Mouse (Mus musculus): Measurements from ENCODE around the gene Ass1.
A peak's percentile ranks its signal among the peaks of the same experiment; 100 is the strongest.

Ass1 gene

DNA sequence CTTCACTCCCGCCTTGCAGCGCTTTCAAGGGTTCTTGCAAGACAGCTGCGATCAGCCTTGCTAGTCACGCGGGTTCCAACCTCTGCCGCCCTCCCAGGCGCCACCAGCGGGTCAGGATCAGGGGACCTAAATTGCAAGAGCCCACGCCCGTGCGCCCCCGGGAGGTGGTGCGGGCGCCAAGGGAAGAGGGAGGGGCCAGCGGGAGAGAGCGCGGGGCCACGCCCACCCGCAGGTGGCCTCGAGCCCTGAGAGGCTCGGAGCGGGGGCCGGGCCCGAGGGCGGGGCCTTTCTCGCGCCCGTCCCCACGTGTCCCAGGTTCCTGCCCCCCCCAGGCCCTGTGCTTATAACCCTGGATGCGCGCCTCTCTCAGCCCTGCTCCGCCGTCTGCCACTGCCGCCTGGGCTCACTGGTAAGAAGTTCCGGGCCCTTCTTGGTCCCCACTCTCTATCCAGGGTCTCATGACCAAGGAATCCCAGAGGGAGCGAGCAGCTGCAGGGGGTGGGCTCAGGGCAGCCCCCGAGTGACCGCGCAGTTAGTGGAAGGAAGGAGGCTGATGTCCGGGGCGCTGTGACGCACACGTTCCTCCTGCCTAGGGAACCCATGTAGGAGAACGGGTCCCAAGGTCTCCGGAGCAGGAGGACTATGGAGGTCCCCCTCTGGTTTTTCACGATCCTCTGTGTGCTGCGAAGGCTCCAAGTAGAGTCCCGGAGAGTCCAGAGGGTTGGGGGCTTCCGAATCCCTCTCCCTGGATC lies at the start of gene Ass1:
TSS of gene Ass1 (plus strand) at position 277 of the 752 bp plus-strand sequence.
- peak; percentile 78 to 86 for DNase-seq (ENCODE audit: low read depth in 2 of 2, low spot score in 2 of 2)

DNA sequence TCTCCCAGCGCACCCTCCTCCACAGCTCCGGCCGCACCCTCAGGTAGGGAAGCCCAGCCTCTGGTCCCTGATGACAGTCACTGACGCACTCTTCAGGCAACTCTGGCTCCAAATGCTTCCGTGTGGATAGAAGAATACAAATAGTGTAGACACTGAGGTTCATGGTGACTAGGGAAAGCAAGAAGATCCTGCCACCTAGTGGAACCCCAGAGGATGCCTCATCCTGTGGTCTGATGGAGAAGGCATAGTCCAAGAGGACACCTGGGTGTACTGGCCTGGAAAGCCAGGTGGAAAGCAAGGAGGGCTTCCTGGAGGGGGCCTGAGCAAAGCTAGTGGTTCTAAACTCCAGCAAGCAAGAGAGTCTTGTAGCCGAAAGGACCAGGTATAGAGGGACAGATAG lies 49.1 kb upstream of the Ass1 start:
- no peak for DNase-seq (ENCODE audit: low read depth in 2 of 2, low spot score in 2 of 2)

DNA sequence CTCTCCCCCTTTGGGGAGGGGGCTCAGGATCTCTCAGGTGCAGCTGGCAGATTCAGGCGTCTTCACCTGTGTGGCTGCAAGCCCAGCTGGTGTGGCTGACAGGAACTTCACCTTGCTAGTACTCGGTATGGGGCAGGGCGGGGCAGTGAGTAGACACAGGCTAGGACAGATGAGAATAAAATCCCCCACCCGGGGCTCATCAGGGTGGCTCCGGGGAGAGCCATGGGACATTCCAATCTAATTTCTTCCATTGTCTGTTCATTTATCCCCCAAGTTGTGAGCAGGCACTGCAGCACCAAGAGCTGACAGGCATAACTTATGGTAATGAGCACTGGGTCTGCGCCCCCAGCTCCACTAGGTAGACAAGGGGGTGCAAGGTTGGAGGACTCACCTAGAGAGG lies 47.4 kb upstream of the Ass1 start:
- no peak for DNase-seq (ENCODE audit: low read depth in 2 of 2, low spot score in 2 of 2)

DNA sequence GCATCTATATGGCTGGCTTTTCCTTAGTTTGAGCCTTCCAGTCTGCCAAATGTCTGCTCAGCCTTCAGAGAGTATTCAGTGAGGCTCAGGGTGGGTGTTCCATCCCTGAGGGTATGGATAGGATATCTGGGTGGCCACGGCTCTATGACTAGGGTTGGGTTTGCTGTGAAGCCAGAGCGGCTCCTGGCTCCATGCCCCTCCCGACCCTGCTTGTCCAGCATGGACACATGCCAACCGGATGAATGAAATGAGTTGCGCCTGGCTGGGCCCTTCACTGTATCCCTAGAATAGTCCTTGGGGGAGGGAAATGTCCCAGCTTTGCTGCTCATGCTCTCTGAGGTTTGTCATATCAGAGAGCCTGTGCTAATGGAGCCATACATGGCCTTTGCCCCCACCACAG lies 38.5 kb upstream of the Ass1 start:
- no peak for DNase-seq (ENCODE audit: low read depth in 2 of 2, low spot score in 2 of 2)

DNA sequence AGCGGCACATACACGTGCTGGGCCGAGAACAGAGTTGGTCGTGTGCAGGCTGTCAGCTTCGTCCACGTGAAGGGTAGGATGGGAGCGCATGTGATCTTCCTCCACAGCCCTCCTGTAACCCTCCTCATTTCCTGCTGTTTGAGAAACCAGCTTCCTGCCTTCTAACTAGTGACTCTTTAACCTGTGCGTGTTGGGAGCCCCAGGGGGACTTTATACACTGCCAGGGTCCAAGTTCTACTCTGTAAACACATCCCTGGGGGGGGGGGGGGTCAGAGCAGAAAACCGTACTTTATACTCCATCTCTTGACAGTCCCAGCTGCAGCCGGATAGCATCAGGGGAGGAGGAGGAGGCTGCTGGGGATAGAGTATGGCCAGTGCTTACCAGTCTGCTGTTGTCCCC lies 35.3 kb upstream of the Ass1 start:
- no peak for DNase-seq (ENCODE audit: low read depth in 2 of 2, low spot score in 2 of 2)

DNA sequence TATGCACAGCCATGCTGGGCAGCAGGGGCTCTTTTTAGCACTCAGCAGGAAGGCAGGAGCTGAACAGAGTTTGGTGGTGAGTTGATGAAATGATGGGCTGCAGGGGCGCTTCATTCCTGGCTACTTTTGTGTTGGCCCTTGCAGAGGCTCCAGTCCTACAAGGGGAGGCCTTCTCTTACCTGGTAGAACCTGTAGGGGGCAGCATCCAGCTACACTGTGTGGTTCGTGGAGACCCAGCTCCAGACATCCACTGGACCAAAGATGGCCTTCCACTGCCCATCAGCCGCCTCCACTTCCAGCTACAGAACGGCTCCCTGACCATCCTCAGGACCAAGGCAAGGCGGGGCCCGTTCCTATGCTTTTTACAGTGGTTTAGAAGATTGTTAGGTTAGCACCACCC lies 34.4 kb upstream of the Ass1 start:
- DNase-seq (ENCODE audit: low read depth in 2 of 2, low spot score in 2 of 2) = peak in 1 of 2 experiments; percentile 33

DNA sequence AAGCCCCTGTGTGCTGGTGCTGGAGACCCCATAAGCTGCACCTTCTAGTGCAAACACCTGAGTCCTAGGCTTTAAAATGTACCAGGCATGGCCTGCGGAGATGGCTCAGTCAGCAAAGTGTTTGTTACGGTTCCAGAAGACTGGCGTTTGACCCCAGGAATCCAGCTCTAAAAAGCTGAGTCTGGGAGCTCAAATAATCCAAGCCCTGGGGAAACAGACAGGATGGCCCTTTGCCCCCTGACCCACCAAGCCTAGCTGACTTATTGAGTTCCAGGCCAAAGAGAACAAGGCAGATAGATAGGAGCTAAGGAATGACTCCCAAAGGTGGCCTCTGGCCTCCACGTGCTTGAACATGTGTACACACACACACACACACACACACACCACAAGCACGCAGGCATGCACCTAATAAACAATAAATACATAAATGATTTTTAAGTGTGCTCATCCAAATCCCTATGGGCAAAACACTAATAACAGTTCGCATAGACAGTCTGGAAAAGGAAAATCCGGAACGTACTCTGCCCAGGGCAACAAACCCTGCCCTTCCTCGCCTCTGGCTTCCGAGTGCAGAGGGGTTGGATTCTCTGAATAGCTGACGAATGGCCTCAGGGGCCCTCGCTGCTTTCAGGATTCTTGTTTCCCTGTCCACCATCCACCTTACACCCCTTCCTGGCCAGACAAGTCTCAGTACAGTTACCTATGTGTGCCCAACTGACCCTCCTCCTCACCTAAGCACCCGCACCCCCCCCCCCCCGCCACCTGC lies 32.3 kb upstream of the Ass1 start:
- no peak for DNase-seq (ENCODE audit: low read depth in 2 of 2, low spot score in 2 of 2)

DNA sequence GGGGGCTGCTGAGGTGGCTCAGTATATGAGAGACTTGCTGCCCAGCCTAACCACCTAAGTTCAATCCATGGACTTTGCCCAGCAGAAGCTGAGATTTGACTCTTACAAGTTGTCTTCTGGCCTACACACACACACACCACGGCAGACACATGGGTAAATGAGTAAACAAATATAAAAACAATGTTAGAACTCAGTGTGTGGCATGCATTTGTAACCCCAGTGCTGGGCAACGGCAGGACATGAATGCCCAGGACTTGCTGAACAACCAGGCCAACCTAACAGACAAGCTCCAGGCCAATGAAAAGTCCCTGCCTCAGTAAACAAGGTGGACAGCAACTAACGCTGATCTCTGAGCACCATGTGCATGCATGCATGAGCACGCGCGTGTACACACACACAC lies 30.4 kb upstream of the Ass1 start:
- no peak for DNase-seq (ENCODE audit: low read depth in 2 of 2, low spot score in 2 of 2)

DNA sequence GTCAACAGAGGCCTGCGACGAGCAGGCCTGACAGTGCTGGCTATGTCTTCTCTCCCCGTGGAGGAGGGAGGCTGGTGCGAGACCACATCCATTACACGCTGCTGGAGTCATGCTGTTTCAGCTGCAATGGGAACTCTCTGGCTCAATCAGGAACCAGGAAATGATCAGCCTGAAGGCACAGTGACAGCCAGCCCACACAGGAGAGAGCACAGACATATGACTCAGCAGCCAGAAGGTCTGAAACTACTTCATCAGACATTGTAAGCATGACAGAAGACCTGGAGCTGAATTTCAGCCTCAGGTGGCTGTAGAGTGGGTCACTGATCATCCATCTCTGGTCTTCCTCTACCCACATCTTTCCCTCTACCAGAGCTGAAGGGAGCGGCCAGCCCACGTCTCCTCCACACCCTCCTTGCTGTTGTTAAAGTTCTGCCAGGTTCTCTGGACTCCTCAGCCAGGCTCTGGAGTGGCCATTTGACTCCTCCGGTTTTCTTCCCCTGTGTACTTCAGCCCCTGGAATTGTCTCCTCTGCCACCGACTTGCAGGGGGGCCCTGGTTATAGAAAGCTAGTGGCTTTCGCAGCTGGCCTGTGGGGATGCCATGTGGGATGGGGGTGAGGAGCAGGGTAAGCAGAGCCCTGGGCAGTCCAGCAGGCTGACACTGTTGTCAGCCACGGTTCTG lies 27.4 kb upstream of the Ass1 start:
- no peak for DNase-seq (ENCODE audit: low read depth in 2 of 2, low spot score in 2 of 2)

DNA sequence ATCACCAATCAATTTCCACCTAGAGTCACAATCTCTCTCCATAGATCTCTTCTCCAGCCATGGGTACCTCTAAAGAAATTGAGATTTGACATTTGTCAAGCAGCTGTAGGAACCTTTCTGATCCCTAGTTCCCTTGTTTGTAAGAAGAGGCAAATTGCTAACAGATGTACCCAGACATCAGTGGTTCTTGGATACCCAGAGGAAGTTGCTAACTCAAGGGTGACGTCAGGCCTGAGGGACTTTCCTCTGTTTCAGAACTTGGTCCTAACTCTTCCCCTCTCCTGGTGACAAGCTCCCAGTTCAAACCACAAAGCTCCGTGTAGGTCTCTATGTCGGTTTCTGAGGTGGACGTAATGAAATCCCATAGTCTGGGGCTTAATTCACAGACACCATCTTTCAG lies 24.0 kb upstream of the Ass1 start:
- no peak for DNase-seq (ENCODE audit: low read depth in 2 of 2, low spot score in 2 of 2)

DNA sequence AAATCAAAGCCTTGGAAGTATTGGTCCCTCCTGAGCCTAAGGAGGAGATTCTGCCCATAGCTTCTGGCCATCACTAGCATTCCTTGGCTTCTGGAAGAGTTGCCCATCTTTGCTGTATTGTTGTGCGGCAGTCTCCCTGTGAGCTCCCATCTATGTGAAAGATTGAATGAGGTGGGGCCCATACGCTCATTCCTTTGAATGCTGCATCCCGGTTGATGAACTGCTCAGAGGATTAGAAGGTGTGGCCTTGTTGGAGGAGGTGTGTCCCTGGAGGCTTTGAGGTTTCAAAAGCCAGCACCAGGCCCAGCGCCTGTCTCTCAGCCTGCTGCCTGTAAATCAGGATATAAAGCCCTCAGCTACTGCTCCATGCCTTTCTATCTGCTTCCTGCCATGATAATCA lies 23.6 kb upstream of the Ass1 start:
- DNase-seq (ENCODE audit: low read depth in 2 of 2, low spot score in 2 of 2) = no peak

DNA sequence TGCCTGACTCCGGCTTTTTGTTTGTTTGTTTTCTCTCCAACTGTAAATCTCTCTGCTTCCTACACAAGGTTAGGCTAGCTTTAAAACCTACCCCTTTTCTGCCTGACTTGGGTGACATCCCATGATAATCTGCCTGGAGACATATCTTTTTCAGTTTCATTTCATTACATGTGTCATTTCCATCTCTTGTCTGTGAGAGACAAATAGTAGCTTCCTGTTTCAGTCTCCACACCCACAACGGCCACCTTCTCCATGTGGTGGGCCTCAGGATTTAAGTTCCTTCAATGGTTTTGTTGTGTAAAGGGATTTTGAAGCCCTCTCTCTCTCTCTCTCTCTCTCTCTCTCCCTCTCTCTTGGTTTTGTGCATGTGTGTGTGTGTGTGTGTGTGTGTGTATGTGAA lies 22.5 kb upstream of the Ass1 start:
- DNase-seq (ENCODE audit: low read depth in 2 of 2, low spot score in 2 of 2) = no peak

DNA sequence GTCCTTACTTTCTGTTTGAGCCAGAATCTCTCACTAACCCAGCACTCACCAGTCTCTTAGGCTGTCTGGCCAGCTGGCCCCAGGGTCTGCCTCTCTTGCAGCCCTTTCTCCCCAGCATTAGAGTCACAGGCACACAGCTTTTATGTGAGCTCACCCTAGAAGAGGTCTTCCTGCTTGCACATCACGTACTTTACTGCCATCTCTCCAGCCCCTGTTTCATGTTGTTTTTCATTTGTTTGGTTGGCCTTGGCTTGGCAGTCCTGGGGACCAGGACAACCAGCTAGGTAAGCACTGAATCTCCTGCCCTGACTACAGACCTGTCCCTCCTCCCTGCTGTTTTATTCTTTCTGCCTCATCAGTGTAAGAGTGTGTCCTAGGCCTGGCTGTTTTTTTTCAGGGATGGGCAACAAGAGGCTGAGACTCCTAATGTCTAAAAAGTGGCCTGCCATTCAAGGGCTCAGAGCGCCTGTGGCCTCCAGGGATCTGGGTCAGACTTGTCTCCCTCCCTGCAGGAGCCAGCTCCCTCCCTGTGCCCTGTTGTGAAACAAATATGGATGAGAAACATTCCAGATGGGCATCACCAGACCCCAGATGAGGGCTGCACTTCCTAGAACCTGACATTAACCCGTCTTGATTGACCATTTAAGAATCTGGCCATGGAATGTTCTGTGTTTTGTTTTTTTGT lies 21.1 kb upstream of the Ass1 start:
- DNase-seq (ENCODE audit: low read depth in 2 of 2, low spot score in 2 of 2) = no peak

DNA sequence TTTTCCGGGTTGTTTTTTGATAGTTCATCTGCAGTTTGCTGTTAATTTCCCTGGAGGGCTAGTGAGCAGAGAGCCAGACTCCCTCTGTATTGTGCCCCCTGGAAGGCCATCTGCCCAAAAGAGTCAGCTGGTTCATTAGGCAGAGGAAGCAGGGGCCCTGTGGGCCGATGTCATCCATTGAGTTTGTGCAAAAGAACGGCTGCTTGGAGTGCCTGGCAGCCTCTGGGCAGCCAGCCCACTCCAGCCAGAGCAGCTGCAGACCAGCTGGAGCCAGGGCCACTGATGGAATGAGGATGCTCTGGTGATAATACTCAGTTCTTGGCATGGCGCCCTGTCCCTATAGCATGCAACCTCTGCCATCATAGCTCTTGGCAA lies 20.6 kb upstream of the Ass1 start:
- DNase-seq (ENCODE audit: low read depth in 2 of 2, low spot score in 2 of 2) = no peak

DNA sequence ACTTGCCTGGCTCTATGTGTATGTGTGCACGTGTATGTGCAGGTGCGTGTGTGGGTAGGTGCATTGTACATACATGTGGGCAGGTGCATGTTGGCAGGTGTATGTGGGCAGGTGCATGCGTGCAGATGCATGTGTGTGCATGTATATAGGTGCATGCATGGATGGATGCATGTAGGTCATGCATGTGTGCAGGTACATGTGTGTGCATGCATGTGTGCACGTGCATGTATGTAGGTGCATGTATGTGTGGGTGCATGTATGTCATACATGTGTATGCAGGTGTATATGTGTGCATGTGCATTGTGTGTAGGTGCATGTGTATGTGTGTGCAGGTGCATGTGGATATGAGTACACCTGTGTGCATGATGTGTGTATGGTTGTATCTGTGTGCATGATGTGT lies 20.1 kb upstream of the Ass1 start:
- no peak for DNase-seq (ENCODE audit: low read depth in 2 of 2, low spot score in 2 of 2)

DNA sequence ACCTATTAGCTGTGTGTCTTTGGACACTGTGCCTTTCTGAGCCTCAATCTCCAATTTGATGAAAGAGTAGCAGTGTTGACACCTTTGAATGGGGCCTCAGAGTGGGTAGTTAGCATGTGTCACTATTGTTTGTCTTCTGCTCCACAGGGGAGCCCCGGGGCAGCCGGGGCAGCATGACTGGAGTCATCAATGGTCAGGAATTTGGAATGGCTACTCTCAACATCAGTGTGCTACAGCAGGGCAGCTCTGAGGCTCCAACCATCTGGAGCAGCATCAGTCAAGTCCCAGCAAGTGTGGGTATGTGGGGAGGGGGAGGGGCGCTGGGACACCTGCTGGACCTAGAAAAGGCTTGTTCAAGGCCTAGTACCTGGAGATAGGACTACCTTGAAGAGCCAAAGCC lies 19.3 kb upstream of the Ass1 start:
- no peak for DNase-seq (ENCODE audit: low read depth in 2 of 2, low spot score in 2 of 2)

DNA sequence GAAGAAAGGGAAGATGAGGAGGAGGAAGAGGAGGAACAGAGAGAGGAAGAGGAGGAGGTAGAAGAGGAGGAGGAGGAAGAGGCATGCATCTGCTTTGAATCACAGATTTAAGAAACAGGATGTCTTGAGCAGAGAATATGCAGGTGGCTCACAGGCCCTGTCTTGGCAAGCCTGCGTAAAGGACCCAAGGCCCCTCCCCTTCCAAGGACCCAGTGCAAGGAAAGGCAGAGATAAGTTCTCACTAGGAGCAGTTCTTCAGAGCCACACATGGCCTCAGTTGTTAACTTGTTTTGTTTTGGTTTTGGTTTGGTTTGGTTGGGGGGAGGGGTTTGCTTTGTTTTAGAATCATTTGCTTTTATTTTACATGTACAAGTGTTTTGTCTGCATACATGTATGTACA lies 18.5 kb upstream of the Ass1 start:
- no peak for DNase-seq (ENCODE audit: low read depth in 2 of 2, low spot score in 2 of 2)

DNA sequence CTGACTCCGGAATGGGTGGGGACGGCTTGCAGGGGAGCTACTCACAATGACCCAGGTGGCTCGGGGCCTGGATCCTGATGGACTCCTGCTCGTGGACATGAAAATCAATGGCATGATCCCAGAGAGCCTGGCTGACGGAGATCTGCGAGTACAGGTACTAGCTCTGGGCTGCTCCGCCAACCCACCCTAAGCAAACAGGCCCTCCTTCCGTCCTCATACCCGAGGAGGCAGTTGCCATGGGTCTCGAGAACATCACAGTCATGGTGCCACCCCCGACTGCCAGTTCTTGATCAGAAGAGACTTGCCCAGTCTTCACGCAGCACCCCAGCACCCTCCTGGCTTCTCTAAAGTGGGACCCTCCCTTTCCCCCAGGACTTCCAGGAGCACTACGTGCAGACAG lies 17.0 kb upstream of the Ass1 start:
- DNase-seq (ENCODE audit: low read depth in 2 of 2, low spot score in 2 of 2) = no peak

DNA sequence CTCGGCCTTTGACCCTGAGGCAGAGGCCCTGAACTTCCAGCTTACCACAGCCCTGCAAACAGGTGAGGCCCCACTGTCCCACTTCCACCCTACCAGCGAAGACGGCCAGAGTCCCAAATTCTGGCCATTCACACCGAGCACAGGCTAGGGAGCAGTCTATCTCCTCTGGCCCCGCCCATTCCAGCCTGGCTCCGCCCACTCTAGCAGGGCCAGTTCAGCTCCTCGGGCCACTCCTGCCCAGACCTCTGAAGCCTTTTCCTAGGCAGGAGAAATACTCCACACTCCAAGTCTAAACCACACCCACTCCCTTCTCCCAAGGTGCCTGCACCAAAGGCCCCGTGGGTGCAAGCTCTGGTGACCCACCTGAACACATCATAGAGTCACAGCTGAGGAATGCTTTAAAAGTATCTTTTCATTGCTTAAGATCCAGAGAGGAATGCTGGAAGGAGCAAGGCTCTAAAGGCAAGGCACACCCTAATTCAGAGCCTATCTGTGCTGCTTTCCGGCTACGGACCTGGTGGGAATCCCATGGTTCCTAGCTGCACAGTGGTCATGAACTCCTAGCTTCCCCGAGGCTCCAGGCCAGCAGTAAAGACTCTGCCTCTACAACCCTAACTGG lies 16.3 kb upstream of the Ass1 start:
- no peak for DNase-seq (ENCODE audit: low read depth in 2 of 2, low spot score in 2 of 2)

DNA sequence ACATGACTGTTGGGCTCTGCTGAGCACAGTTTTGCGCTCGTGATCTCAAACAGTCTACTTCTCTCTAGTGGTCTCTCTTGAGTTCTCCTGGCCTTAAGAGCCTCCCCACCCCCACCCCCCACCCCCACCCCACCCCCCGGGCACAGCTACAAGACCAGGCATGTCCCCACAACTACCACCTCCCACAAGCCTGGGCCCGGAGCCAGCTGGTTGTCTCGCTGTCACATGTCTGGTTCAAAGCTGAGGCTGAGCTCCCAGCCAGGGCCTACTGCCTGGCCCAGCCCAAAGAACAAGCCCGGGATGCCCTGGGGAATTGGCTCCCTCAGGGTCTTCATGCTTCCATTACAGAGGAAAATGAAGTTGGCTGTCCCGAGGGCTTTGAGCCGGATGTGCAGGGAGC lies 15.7 kb upstream of the Ass1 start:
- DNase-seq (ENCODE audit: low read depth in 2 of 2, low spot score in 2 of 2) = no peak

DNA sequence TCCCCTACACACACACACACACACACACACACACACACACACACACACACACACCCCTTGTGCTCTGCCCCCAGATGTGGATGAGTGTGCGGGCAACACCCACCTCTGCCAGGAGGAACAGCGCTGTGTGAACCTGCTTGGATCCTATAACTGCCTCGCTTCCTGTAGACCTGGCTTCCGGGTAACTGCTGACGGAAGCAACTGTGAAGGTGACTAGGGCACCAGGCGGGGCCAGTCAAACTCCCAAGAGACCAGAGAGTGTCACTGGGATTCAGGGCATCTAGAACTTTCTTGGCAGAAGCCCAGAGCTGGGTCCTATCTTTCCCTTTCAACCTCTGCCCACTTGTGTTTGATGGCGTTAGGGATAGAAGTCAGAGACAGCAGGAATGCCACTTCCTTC lies 14.6 kb upstream of the Ass1 start:
- no peak for DNase-seq (ENCODE audit: low read depth in 2 of 2, low spot score in 2 of 2)
